Mouse (Mus musculus) intestine, postnatal 0 days (tissue): Measurements from ENCODE around the gene Zscan21. TPM values are rescaled to one million over a fixed set of nuclear protein-coding genes. Genes with fewer than 3 reads are reported as not detected.

Experiments used
- ATAC-seq: fragments of 200-750 bp; cut with Nextera tagmentation; 2 replicates; pipeline ENCODE4 v1.8.0; 2017; ENCODE audit warnings: mild to moderate bottlenecking, moderate TSS enrichment, moderate library complexity
- H3K27ac ChIP-seq: fragments of 300-500 bp; sonication (generic); 2 replicates; pipeline ENCODE4 v1.5.1; 2014; ENCODE audit warnings: mild to moderate bottlenecking, low read depth, low read length, moderate library complexity
- H3K27me3 ChIP-seq: fragments of 300-500 bp; sonication (generic); replicated peaks from 2 replicates; pipeline ENCODE4 v1.6.1; 2014; ENCODE audit warnings: low read length, mixed read lengths; ENCODE audit not compliant: control insufficient read depth, insufficient read depth
- H3K36me3 ChIP-seq: fragments of 300-500 bp; sonication (generic); 2 replicates; pipeline ENCODE4 v1.6.1; 2014; ENCODE audit warnings: mild to moderate bottlenecking, moderate library complexity; ENCODE audit not compliant: control insufficient read depth, insufficient read depth
- H3K4me1 ChIP-seq: fragments of 300-500 bp; sonication (generic); replicated peaks from 2 replicates; pipeline ENCODE4 v1.6.1; 2014; ENCODE audit warnings: antibody characterized with exemption, low read length, mixed read lengths; ENCODE audit not compliant: control insufficient read depth, insufficient read depth
- H3K4me2 ChIP-seq: fragments of 300-500 bp; sonication (generic); replicated peaks from 2 replicates; pipeline ENCODE4 v1.6.1; 2014; ENCODE audit warnings: low read depth, mild to moderate bottlenecking, moderate library complexity
- H3K4me3 ChIP-seq: fragments of 300-500 bp; sonication (generic); 2 replicates; pipeline ENCODE4 v1.5.1; 2014; ENCODE audit warnings: low read depth, low read length
- H3K9ac ChIP-seq: fragments of 300-500 bp; sonication (generic); 2 replicates; pipeline ENCODE4 v1.6.1; 2014; ENCODE audit warnings: mild to moderate bottlenecking, low read depth, low read length
- H3K9me3 ChIP-seq: fragments of 300-500 bp; sonication (generic); 2 replicates; pipeline ENCODE4 v1.6.1; 2016; ENCODE audit warnings: mixed run types; ENCODE audit not compliant: control insufficient read depth
- CTCF ChIP-seq: sonication (generic); IDR thresholded peaks from 2 replicates; pipeline ENCODE4 v1.5.1; 2016; ENCODE audit warnings: low read depth, mild to moderate bottlenecking, control low read depth, antibody characterized with exemption, moderate library complexity
- WGBS: fragments of 180-500 bp; shearing (Covaris S2); extraction: QIAGEN DNeasy Blood & Tissue Kit; methylation state at CpG from one replicate; pipeline ENCODE4 v1.1.7; 2014; 5-methylcytosine and 5-hydroxymethylcytosine counted together
- microRNA counts: library from miRNA; unstranded; fragments of <30 nt; microRNA quantifications from one replicate; lab custom pipeline; 2016
- microRNA-seq: library from miRNA; unstranded; fragments of <30 nt; microRNA quantifications from one replicate; pipeline ENCODE4, GENCODE M21; 2016
- polyA plus RNA-seq: library from polyadenylated mRNA; unstranded; fragments of >200 nt; fragmentation: Nextera tagmentation; extraction: Ambion mirVana; gene quantifications from 2 replicates; pipeline ENCODE4 v1.2.1, GENCODE M21; 2015

Zscan21 gene
- polyA plus RNA-seq, 1 experiment from 2014 or later, result 17.9 TPM

DNA sequence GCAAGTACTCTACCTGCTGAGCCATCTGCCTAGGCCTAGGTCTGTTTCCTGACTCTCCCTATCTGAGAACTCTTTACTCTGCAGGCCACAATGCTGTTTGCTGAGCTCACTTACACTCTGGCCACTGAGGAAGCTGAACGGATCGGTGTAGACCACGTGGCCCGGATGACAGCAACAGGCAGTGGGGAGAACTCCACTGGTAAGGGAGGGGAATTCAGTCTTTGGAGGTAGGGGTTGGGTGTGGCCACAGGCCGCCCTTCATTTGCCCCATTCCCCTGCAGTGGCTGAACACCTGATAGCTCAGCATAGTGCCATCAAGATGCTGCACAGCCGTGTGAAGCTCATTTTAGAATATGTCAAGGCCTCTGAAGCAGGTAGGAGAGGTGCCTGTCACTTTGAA lies 46.3 kb downstream of the Zscan21 start:
- no peak for ATAC-seq
- Histone ChIP-seq H3K36me3 (peaks cover 54% of the 10 kb centered on the region), H3K27me3 (no peaks in the 10 kb centered on the region), H3K4me1 (0 out of 2 replicates have a peak, but pooled peaks cover 5% of the 10 kb centered on the region), H3K9me3 (no peaks in the 10 kb centered on the region), H3K4me2 (no peak overlapping the region), H3K4me3 (no peak overlapping the region), H3K9ac (no peak overlapping the region), H3K27ac (no peak overlapping the region)
- 61% methylated on average over 6 of the region's 6 CpGs for WGBS
- no peak for TF ChIP-seq CTCF

DNA sequence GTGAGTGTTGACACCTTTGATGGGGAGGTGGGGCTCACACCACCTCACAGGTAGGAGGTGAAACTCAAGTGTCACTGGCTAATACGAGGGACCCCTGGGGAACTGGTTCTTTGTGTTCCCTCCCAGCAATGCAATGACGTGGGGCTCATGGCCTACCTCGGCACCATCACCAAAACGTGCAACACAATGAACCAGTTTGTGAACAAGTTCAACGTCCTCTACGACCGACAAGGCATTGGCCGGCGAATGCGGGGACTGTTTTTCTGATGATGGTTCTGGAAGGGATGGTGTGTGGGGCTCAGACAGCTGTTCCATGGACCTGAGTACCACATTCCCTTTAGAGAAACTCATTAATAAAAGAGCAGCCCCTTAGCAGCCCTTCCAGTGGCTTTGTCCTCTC lies 46.9 kb downstream of the Zscan21 start:
- no peaks in the 10 kb centered on the region for H3K9me3 ChIP-seq
- H3K4me3 ChIP-seq, result no peak overlapping the region
- H3K4me2 ChIP-seq, result no peak overlapping the region
- H3K4me1 ChIP-seq, result 0 out of 2 replicates have a peak, but pooled peaks cover 5% of the 10 kb centered on the region
- ATAC-seq, result no peak
- 61% methylated on average over 10 of the region's 10 CpGs for WGBS
- peaks cover 60% of the 10 kb centered on the region for H3K36me3 ChIP-seq
- no peak overlapping the region for H3K9ac ChIP-seq
- TF ChIP-seq CTCF, result no peak
- H3K27ac ChIP-seq, result no peak overlapping the region
- H3K27me3 ChIP-seq, result no peaks in the 10 kb centered on the region

DNA sequence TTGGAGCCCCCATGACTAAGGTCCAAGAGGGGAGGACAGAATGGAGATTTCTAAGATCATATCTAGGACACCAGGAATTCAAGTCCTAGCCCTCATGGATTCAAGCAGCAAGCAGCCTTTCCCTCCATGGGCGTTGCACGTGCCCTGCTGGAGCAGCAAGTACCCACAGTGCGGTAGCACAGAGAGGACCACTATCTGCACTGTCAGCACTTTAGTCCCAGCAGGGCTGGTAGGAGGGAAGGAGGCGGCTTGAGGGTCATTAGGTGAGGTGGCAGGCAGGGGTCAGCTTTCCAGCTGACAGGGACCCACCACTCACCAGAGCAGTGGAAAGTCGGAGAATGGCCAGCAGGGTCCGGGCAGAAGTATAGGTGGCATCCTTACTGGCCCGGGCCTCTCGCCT lies 48.9 kb downstream of the Zscan21 start:
- H3K36me3 ChIP-seq, result peaks cover 65% of the 10 kb centered on the region
- no peak overlapping the region for H3K27ac ChIP-seq
- H3K4me3 ChIP-seq, result no peak overlapping the region
- 0 out of 2 replicates have a peak, but pooled peaks cover 8% of the 10 kb centered on the region for H3K4me1 ChIP-seq
- no peak for ATAC-seq
- no peak overlapping the region for H3K9ac ChIP-seq
- 82% methylated on average over 8 of the region's 8 CpGs for WGBS
- no peak for TF ChIP-seq CTCF
- H3K9me3 ChIP-seq, result no peaks in the 10 kb centered on the region
- no peak overlapping the region for H3K4me2 ChIP-seq
- H3K27me3 ChIP-seq, result no peaks in the 10 kb centered on the region

DNA sequence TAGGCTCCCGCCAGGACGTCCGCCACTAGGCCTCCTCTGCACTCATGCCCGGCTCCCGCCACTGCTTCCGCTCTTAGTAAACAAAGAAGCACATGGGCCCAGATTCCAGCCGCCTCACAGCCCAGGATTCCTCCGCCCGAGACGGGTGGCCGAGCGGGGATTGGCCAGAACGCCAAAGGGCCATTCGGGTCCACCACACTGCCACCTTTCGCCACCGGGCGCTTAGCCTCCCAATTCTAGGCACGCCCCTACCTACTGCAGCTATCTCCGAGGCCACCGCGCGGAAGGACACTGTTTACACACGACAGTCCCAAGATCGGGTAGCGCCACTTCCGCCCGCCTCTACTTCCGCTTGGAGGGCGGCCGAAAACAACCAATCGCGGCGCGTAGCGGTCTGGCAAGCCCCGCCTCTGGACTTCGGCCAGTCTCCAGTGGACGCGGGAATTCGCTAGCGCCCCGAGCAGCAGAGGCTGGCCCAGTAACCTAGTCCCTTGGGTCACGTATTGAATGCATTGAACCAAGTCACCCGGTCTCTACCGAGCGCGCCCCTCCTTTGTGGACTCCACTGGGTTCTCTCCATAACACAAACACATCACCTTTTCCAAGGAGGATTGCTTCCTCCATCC lies 54.3 kb downstream of the Zscan21 start:
- no peaks in the 10 kb centered on the region for H3K9me3 ChIP-seq
- peak; percentile 47 for TF ChIP-seq CTCF
- peak overlapping the region; percentile 99 for H3K4me2 ChIP-seq
- peak; percentile 88 for ATAC-seq
- peak overlapping the region; percentile 58 for H3K9ac ChIP-seq
- peak overlapping the region; percentile 84 for H3K27ac ChIP-seq
- WGBS, result under 1% methylated on average over 47 of the region's 47 CpGs
- H3K4me3 ChIP-seq, result peak overlapping the region; percentile 67
- peaks cover 47% of the 10 kb centered on the region for H3K36me3 ChIP-seq
- no peaks in the 10 kb centered on the region for H3K27me3 ChIP-seq
- 0 out of 2 replicates have a peak, but pooled peaks cover 10% of the 10 kb centered on the region for H3K4me1 ChIP-seq

DNA sequence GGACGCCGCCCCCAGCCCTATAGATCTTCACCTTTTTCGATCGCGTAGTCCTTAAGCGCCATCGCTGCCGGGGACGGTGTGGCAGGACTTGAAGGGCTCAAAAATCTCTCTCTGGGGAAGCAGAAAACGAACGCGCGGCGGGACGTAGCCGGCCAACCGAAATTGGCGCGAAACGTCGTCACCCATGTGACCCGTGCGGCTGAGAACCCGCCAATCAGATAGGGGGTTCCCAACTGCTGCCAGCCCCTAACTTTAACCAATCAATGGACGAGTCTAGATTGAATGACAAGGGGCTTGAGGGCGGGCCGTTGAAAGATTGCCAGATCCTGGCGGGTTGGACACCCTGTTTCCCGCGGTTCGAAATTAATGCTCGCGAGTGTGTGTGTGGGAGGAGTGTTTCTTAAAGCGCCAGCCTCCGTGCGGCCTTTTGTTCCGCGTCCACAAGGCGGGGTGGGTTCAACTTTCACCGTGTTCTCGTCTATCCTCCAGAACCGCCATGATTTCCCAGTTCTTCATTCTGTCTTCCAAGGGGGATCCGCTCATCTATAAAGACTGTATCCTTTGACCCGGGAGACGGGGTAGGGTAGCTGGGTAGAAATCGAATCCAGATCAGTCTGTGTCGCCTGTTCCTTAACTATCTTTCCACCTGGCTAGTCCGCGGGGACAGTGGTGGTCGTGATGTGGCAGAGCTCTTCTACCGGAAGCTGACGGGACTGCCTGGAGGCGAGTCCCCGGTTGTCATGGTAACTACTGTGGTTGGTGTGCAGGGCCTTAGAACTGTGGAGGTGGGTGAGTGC lies 55.2 kb downstream of the Zscan21 start, which contains the start of the genes Ap4m1 and Mcm7:
Gene Ap4m1, plus strand, starts transcription at position 308 of the 797 bp plus-strand sequence.
Gene Mcm7, minus strand, starts transcription at position 728 of the 797 bp plus-strand sequence.
- H3K36me3 ChIP-seq, result peaks cover 46% of the 10 kb centered on the region
- peak within 1 kb of the TSS; percentile 99 for H3K4me2 ChIP-seq
- peak; percentile 86 for ATAC-seq
- H3K4me3 ChIP-seq, result peak within 1 kb of the TSS; percentile 67
- peak; percentile 53 for TF ChIP-seq CTCF
- under 1% methylated on average over 54 of the region's 54 CpGs for WGBS
- 0 out of 2 replicates have a peak, but pooled peaks cover 10% of the 10 kb centered on the region for H3K4me1 ChIP-seq
- peak within 1 kb of the TSS; percentile 71 for H3K9ac ChIP-seq
- H3K27ac ChIP-seq, result peak within 1 kb of the TSS; percentile 84
- no peaks in the 10 kb centered on the region for H3K9me3 ChIP-seq
- H3K27me3 ChIP-seq, result no peaks in the 10 kb centered on the region

DNA sequence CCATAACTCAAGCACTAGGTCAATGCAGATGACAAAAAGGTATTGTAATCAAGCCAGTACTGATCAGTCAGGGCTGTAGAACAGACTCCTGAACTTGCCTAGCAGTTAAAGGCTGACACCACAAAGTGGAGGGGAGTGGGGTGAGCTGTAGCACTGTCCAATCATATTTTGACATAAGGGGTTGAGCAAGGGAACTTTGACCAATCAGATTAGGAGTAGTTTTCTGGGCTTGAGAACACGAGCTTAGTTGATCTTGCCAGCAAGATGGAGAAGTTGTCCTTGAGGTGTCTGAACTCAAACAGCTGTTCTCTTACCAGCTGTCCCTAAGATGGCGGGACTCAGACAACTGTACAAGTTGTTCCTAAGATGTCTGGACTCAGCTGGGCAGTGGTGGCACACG lies 56.5 kb downstream of the Zscan21 start:
- Histone ChIP-seq H3K27ac (no peak overlapping the region), H3K4me2 (no peak overlapping the region), H3K9ac (no peak overlapping the region), H3K4me1 (0 out of 2 replicates have a peak, but pooled peaks cover 10% of the 10 kb centered on the region), H3K4me3 (no peak overlapping the region), H3K9me3 (no peaks in the 10 kb centered on the region), H3K36me3 (peaks cover 46% of the 10 kb centered on the region), H3K27me3 (no peaks in the 10 kb centered on the region)
- 63% methylated on average over 3 of the region's 3 CpGs for WGBS
- TF ChIP-seq CTCF, result no peak
- no peak for ATAC-seq

MicroRNAs within 50 kb of the gene (microRNA counts, 519-probe panel; counts per million panel counts)
- microRNA mmu-miR-106b (lab: Ali Mortazavi, UCI), result 4,784 counts per million, percentile 81 among the panel's probes with 10 or more counts
- microRNA mmu-miR-25 (lab: Ali Mortazavi, UCI), result 5,540 counts per million, percentile 91 among the panel's probes with 10 or more counts
- microRNA mmu-miR-93 (lab: Ali Mortazavi, UCI), result 4,516 counts per million, percentile 71 among the panel's probes with 10 or more counts

Small RNA genes within 50 kb of the gene (microRNA-seq; reads per million reads assigned to microRNA genes)
- gene Mir106b, result 3,371 reads per million, percentile 87 among the genes with 10 or more reads in this experiment
- gene Mir25, result 577 reads per million, percentile 70 among the genes with 10 or more reads in this experiment
- gene Mir93, result 4,794 reads per million, percentile 90 among the genes with 10 or more reads in this experiment

Other genes starting within 250 kb of the Zscan21 start
- 1.8 and 3.4 TPM in 2 replicates for gene Pilrb2, start 245.1 kb upstream of the Zscan21 start, polyA plus RNA-seq
- 119 and 134 TPM in 2 replicates for gene Cyp3a13, start 195.3 kb upstream of the Zscan21 start, polyA plus RNA-seq
- gene Gjc3, start 153.8 kb upstream of the Zscan21 start, polyA plus RNA-seq, result 0.69 and 1.0 TPM in 2 replicates
- gene Azgp1, start 135.4 kb upstream of the Zscan21 start, polyA plus RNA-seq, result not detected in 2 replicates
- gene Smok3a, start 95.6 kb upstream of the Zscan21 start, polyA plus RNA-seq, result not detected in 2 replicates
- gene Smok3b, start 95.5 kb upstream of the Zscan21 start, polyA plus RNA-seq, result not detected in 2 replicates
- gene Smok3c, start 63.7 kb upstream of the Zscan21 start, polyA plus RNA-seq, result not detected in 2 replicates
- 5.6 and 6.5 TPM in 2 replicates for gene Zkscan1, start 31.8 kb upstream of the Zscan21 start, polyA plus RNA-seq
- 4.5 and 6.1 TPM in 2 replicates for gene Zfp113, start 38.8 kb downstream of the Zscan21 start, polyA plus RNA-seq
- 154 and 161 TPM in 2 replicates for gene Cops6, start 44.2 kb downstream of the Zscan21 start, polyA plus RNA-seq
- 4.8 and 5.5 TPM in 2 replicates for gene Ap4m1, start 55.1 kb downstream of the Zscan21 start, polyA plus RNA-seq
- 35.9 and 39.1 TPM in 2 replicates for gene Mcm7, start 55.5 kb downstream of the Zscan21 start, polyA plus RNA-seq
- 21.8 and 23.5 TPM in 2 replicates for gene Taf6, start 70.5 kb downstream of the Zscan21 start, polyA plus RNA-seq
- 12.1 and 13.0 TPM in 2 replicates for gene Cnpy4, start 70.6 kb downstream of the Zscan21 start, polyA plus RNA-seq
- 5.2 and 6.0 TPM in 2 replicates for gene Mblac1, start 77.4 kb downstream of the Zscan21 start, polyA plus RNA-seq
- gene Nxpe5, start 109.0 kb downstream of the Zscan21 start, polyA plus RNA-seq, result 0.07 and 0.12 TPM in 2 replicates
- gene Lamtor4, start 138.6 kb downstream of the Zscan21 start, polyA plus RNA-seq, result 124 and 135 TPM in 2 replicates
- 4.4 and 4.8 TPM in 2 replicates for gene BC037034, start 147.1 kb downstream of the Zscan21 start, polyA plus RNA-seq
- 0.63 and 0.65 TPM in 2 replicates for gene Gal3st4, start 155.9 kb downstream of the Zscan21 start, polyA plus RNA-seq
- 0.07 TPM in 2 replicates for gene Gm43720, start 163.1 kb downstream of the Zscan21 start, polyA plus RNA-seq
- 1.4 TPM in 2 replicates for gene Gpc2, start 163.1 kb downstream of the Zscan21 start, polyA plus RNA-seq
- 6.3 and 7.5 TPM in 2 replicates for gene Stag3, start 163.3 kb downstream of the Zscan21 start, polyA plus RNA-seq
- gene Pvrig, start 225.1 kb downstream of the Zscan21 start, polyA plus RNA-seq, result 0.21 TPM in 1 of 2 replicates, not detected in the other